Mouse (Mus musculus) MEL (cell line): Measurements from ENCODE around the gene Ddx19b. TPM values are rescaled to one million over a fixed set of nuclear protein-coding genes. Genes with fewer than 3 reads are reported as not detected.

Experiments used
- DNase-seq: peaks from one replicate; pipeline ENCODE4 v3.0.0; 2011; ENCODE audit warnings: low read depth, low spot score
- H3K27ac ChIP-seq: 2 replicates; pipeline ENCODE4 v1.5.1; 2012; ENCODE audit warnings: low read depth, mild to moderate bottlenecking, control low read depth, low read length, moderate library complexity; ENCODE audit not compliant: control insufficient read depth
- H3K27me3 ChIP-seq, 2 experiments: fragments of 150-350 bp in 1 of 2; sonication (generic) in 1 of 2; 2 replicates each; pipeline ENCODE4 v1.6.1; 2012; ENCODE audit warnings: low read length in 2 of 2, mild to moderate bottlenecking in 2 of 2, improper control_type of control experiment in 1 of 2, moderate library complexity in 1 of 2; ENCODE audit not compliant: insufficient read depth in 2 of 2, control insufficient read depth in 1 of 2
- H3K36me3 ChIP-seq, 2 experiments: 2 replicates each; pipeline ENCODE4 v1.6.1; 2012 to 2014; ENCODE audit warnings: low read length in 2 of 2, improper control_type of control experiment in 1 of 2, inconsistent platforms in 1 of 2, mild to moderate bottlenecking in 1 of 2; ENCODE audit not compliant: insufficient read depth in 2 of 2, control insufficient read depth in 1 of 2
- H3K4me1 ChIP-seq, 2 experiments: fragments of 150-350 bp in 1 of 2; sonication (generic) in 1 of 2; 2 replicates each; pipeline ENCODE4 v1.6.1; 2012; ENCODE audit warnings: low read length in 2 of 2, improper control_type of control experiment in 1 of 2, mild to moderate bottlenecking in 1 of 2; ENCODE audit not compliant: insufficient read depth in 2 of 2, control insufficient read depth in 1 of 2
- H3K4me3 ChIP-seq, 2 experiments: fragments of 150-350 bp in 1 of 2; sonication (generic) in 1 of 2; 2 replicates each; pipeline ENCODE4 v1.5.1; 2012; ENCODE audit warnings: low read depth in 2 of 2, low read length in 2 of 2, mild to moderate bottlenecking in 2 of 2, moderate library complexity in 2 of 2, control low read depth in 1 of 2, improper control_type of control experiment in 1 of 2; ENCODE audit not compliant: control insufficient read depth in 1 of 2, insufficient read depth in 1 of 2
- H3K79me2 ChIP-seq: 2 replicates; pipeline ENCODE4 v1.6.1; 2012; ENCODE audit warnings: mild to moderate bottlenecking, low read length, moderate library complexity; ENCODE audit not compliant: control insufficient read depth, poor library complexity, insufficient read depth
- H3K9ac ChIP-seq: 2 replicates; pipeline ENCODE4 v1.6.1; 2012; ENCODE audit warnings: low read depth, mild to moderate bottlenecking, control low read depth, low read length, moderate library complexity; ENCODE audit not compliant: control insufficient read depth, poor library complexity, severe bottlenecking
- H3K9me3 ChIP-seq: fragments of 150-350 bp; sonication (generic); replicated peaks from 2 replicates; pipeline ENCODE4 v1.6.1; 2012; ENCODE audit warnings: mild to moderate bottlenecking, low read length, improper control_type of control experiment, moderate library complexity; ENCODE audit not compliant: insufficient read depth
- CHD2 ChIP-seq: IDR thresholded peaks from 2 replicates; pipeline ENCODE4 v1.6.1; 2011; ENCODE audit warnings: low read length, improper control_type of control experiment
- CTCF ChIP-seq, 3 experiments: IDR thresholded peaks in 2 of 3; conservative IDR thresholded peaks in 1 of 3; 2 replicates each; pipeline ENCODE4 v1.5.1; 2011 to 2012; ENCODE audit warnings: low read length in 3 of 3, low read depth in 2 of 3, mild to moderate bottlenecking in 2 of 3, improper control_type of control experiment in 1 of 3, inconsistent platforms in 1 of 3, mixed read lengths in 1 of 3, moderate library complexity in 1 of 3; ENCODE audit not compliant: control insufficient read depth in 1 of 3, insufficient read depth in 1 of 3, poor library complexity in 1 of 3, severe bottlenecking in 1 of 3
- E2F4 ChIP-seq: IDR thresholded peaks from 2 replicates; pipeline ENCODE4 v1.6.1; 2011; ENCODE audit warnings: low read depth, low read length, improper control_type of control experiment, borderline replicate concordance
- ETS1 ChIP-seq: IDR thresholded peaks from 2 replicates; pipeline ENCODE4 v1.6.1; 2012; ENCODE audit warnings: low read depth, mild to moderate bottlenecking, inconsistent platforms, low read length, improper control_type of control experiment, moderate library complexity
- JUND ChIP-seq: IDR thresholded peaks from 2 replicates; pipeline ENCODE4 v1.6.1; 2011; ENCODE audit warnings: low read depth, mild to moderate bottlenecking, improper control_type of control experiment, low read length
- MXI1 ChIP-seq: IDR thresholded peaks from 2 replicates; pipeline ENCODE4 v1.6.1; 2011; ENCODE audit warnings: mild to moderate bottlenecking, low read depth, low read length, improper control_type of control experiment
- MYC ChIP-seq: IDR thresholded peaks from 2 replicates; pipeline ENCODE4 v1.6.1; 2011; ENCODE audit warnings: low read depth, mild to moderate bottlenecking, low read length, improper control_type of control experiment, moderate library complexity
- POLR2AphosphoS2 ChIP-seq: IDR thresholded peaks from 2 replicates; pipeline ENCODE4 v1.6.1; 2011; ENCODE audit warnings: low read length, improper control_type of control experiment
- POLR2AphosphoS5 ChIP-seq: IDR thresholded peaks from 2 replicates; pipeline ENCODE4 v1.6.1; 2012; ENCODE audit warnings: low read depth, borderline replicate concordance, mild to moderate bottlenecking, inconsistent platforms, low read length, moderate library complexity, mixed read lengths
- SIN3A ChIP-seq: IDR thresholded peaks from 2 replicates; pipeline ENCODE4 v1.6.1; 2012; ENCODE audit warnings: low read length, improper control_type of control experiment, inconsistent platforms
- TCF12 ChIP-seq: IDR thresholded peaks from 2 replicates; pipeline ENCODE4 v1.6.1; 2014; ENCODE audit warnings: low read depth, mild to moderate bottlenecking, inconsistent platforms, low read length, improper control_type of control experiment, moderate library complexity
- UBTF ChIP-seq: IDR thresholded peaks from 2 replicates; pipeline ENCODE4 v1.6.1; 2012; ENCODE audit warnings: low read depth, mild to moderate bottlenecking, inconsistent platforms, low read length, improper control_type of control experiment, moderate library complexity, borderline replicate concordance; ENCODE audit not compliant: insufficient read depth
- USF2 ChIP-seq, 2 experiments: IDR thresholded peaks; 2 replicates each; pipeline ENCODE4 v1.6.1; 2011 to 2012; ENCODE audit warnings: improper control_type of control experiment in 2 of 2, low read length in 2 of 2, borderline replicate concordance in 1 of 2, inconsistent platforms in 1 of 2, low read depth in 1 of 2, mild to moderate bottlenecking in 1 of 2; ENCODE audit not compliant: insufficient read depth in 1 of 2
- ZC3H11A ChIP-seq: IDR thresholded peaks from 2 replicates; pipeline ENCODE4 v1.6.1; 2012; ENCODE audit warnings: low read depth, mild to moderate bottlenecking, inconsistent platforms, low read length, improper control_type of control experiment
- ZNF384 ChIP-seq: IDR thresholded peaks from 2 replicates; pipeline ENCODE4 v1.6.1; 2012; ENCODE audit warnings: low read depth, mild to moderate bottlenecking, inconsistent platforms, low read length, improper control_type of control experiment
- polyA plus RNA-seq, 2 experiments: library from polyadenylated mRNA; stranded (reverse) in 1 of 2; unstranded in 1 of 2; fragments of >175 nt in 1 of 2; fragments of >200 nt in 1 of 2; gene quantifications; 2 replicates each; pipeline versions ENCODE4 v1.2.1 to v1.2.4; 2012; ENCODE audit warnings: low replicate concordance in 2 of 2, low read depth in 1 of 2; ENCODE audit not compliant: insufficient read length in 2 of 2, insufficient read depth in 1 of 2, missing spikeins in 1 of 2
- total RNA-seq: library from RNA; depleted of rRNA; stranded (reverse); fragments of 300-350 nt; gene quantifications from 2 replicates; pipeline ENCODE4 v1.2.3, GENCODE M21; 2012

Gene Ddx19b
- total and polyA plus RNA-seq, 3 experiments, result 18.1 to 112 (median 18.6) TPM

GRCm38 (mm10) chr8:111053827-111054518 lies 22.4 kb upstream of the Ddx19b start:
- no peak for DNase-seq
- H3K4me1 ChIP-seq, result peaks cover 3 to 13% of the 10 kb centered on the region in 2 experiments
- no peak overlapping the region for H3K27ac ChIP-seq
- no peaks in the 10 kb centered on the region for H3K27me3 ChIP-seq
- H3K9me3 ChIP-seq, result no peaks in the 10 kb centered on the region
- peaks cover 22% of the 10 kb centered on the region for H3K79me2 ChIP-seq
- H3K4me3 ChIP-seq, result no peak overlapping the region
- peaks cover 15 to 20% of the 10 kb centered on the region in 2 experiments for H3K36me3 ChIP-seq
- TF ChIP-seq CTCF (IDR thresholded peaks at IDR 0.05 in 2 of 3, conservative IDR thresholded peaks at IDR 0.05 in 1 of 3; ENCODE audit: control insufficient read depth in 1 of 3, insufficient read depth in 1 of 3, low read depth in 2 of 3, low read length in 3 of 3, poor library complexity in 1 of 3, severe bottlenecking in 1 of 3), result peak in 1 of 3 experiments; percentile 11; a peak in 1 of 6 replicates
- TF ChIP-seq ETS1, result no peak
- no peak for TF ChIP-seq ZC3H11A
- TF ChIP-seq MXI1, result no peak
- TF ChIP-seq, all 39 proteins: peak for 1
- no peak overlapping the region for H3K9ac ChIP-seq

- no peak overlapping the region for H3K4me3 ChIP-seq
- H3K9me3 ChIP-seq, result no peaks in the 10 kb centered on the region
- TF ChIP-seq USF2 (IDR thresholded peaks at IDR 0.05; ENCODE audit: borderline replicate concordance in 1 of 2, insufficient read depth in 1 of 2, low read depth in 1 of 2, low read length in 2 of 2), result no peak
- H3K9ac ChIP-seq, result no peak overlapping the region
- no peaks in the 10 kb centered on the region for H3K4me1 ChIP-seq
- H3K27ac ChIP-seq, result no peak overlapping the region
- DNase-seq, result no peak
- H3K36me3 ChIP-seq, result peaks cover 0 to 61% of the 10 kb centered on the region in 2 experiments; a peak in 2 of 4 replicates
- H3K27me3 ChIP-seq, result no peaks in the 10 kb centered on the region
- 0 out of 2 replicates have a peak, but pooled peaks cover 3% of the 10 kb centered on the region for H3K79me2 ChIP-seq
Measured at GRCm38 (mm10) chr8:111049106-111049505, 17.6 kb upstream of the Ddx19b start.

GRCm38 (mm10) chr8:111048694-111049093 lies 17.1 kb upstream of the Ddx19b start:
- no peaks in the 10 kb centered on the region for H3K4me1 ChIP-seq
- H3K27me3 ChIP-seq, result no peaks in the 10 kb centered on the region
- DNase-seq, result peak; percentile 45
- H3K27ac ChIP-seq, result no peak overlapping the region
- no peak for TF ChIP-seq CHD2
- no peak for TF ChIP-seq SIN3A
- TF ChIP-seq CTCF (IDR thresholded peaks at IDR 0.05 in 2 of 3, conservative IDR thresholded peaks at IDR 0.05 in 1 of 3; ENCODE audit: control insufficient read depth in 1 of 3, insufficient read depth in 1 of 3, low read depth in 2 of 3, low read length in 3 of 3, poor library complexity in 1 of 3, severe bottlenecking in 1 of 3), result peak in 1 of 3 experiments; percentile 25; a peak in 1 of 6 replicates
- TF ChIP-seq TCF12, result no peak
- TF ChIP-seq ETS1, result no peak
- TF ChIP-seq JUND, result no peak
- peak; percentile 74 for TF ChIP-seq ZNF384
- TF ChIP-seq POLR2AphosphoS5, result no peak
- no peak for TF ChIP-seq MYC
- no peak for TF ChIP-seq E2F4
- no peak for TF ChIP-seq POLR2AphosphoS2
- TF ChIP-seq UBTF, result no peak
- H3K79me2 ChIP-seq, result 0 out of 2 replicates have a peak, but pooled peaks cover 3% of the 10 kb centered on the region
- no peak overlapping the region for H3K9ac ChIP-seq
- H3K4me3 ChIP-seq, result no peak overlapping the region
- H3K9me3 ChIP-seq, result no peaks in the 10 kb centered on the region
- H3K36me3 ChIP-seq, result peaks cover 0 to 64% of the 10 kb centered on the region in 2 experiments; a peak in 2 of 4 replicates
